Mouse (Mus musculus) MEL (cell line): ENCODE measurements at regions not wholly inside any gene's neighbourhood (a gene's known extent, or its start where the extent isn't known, plus 50 kb on each side); places are given as distances from the start of the nearest gene placed in this dataset.

ENCODE experiments used
- DNase-seq: peaks from one replicate; pipeline ENCODE4 v3.0.0; 2011; ENCODE audit warnings: low read depth, low spot score
- H3K27ac ChIP-seq: 2 replicates; pipeline ENCODE4 v1.5.1; 2012; ENCODE audit warnings: low read depth, mild to moderate bottlenecking, control low read depth, low read length, moderate library complexity; ENCODE audit not compliant: control insufficient read depth
- H3K27me3 ChIP-seq, 2 experiments: fragments of 150-350 bp in 1 of 2; sonication (generic) in 1 of 2; 2 replicates each; pipeline ENCODE4 v1.6.1; 2012; ENCODE audit warnings: low read length in 2 of 2, mild to moderate bottlenecking in 2 of 2, improper control_type of control experiment in 1 of 2, moderate library complexity in 1 of 2; ENCODE audit not compliant: insufficient read depth in 2 of 2, control insufficient read depth in 1 of 2
- H3K36me3 ChIP-seq, 2 experiments: 2 replicates each; pipeline ENCODE4 v1.6.1; 2012 to 2014; ENCODE audit warnings: low read length in 2 of 2, improper control_type of control experiment in 1 of 2, inconsistent platforms in 1 of 2, mild to moderate bottlenecking in 1 of 2; ENCODE audit not compliant: insufficient read depth in 2 of 2, control insufficient read depth in 1 of 2
- H3K4me1 ChIP-seq, 2 experiments: fragments of 150-350 bp in 1 of 2; sonication (generic) in 1 of 2; 2 replicates each; pipeline ENCODE4 v1.6.1; 2012; ENCODE audit warnings: low read length in 2 of 2, improper control_type of control experiment in 1 of 2, mild to moderate bottlenecking in 1 of 2; ENCODE audit not compliant: insufficient read depth in 2 of 2, control insufficient read depth in 1 of 2
- H3K4me3 ChIP-seq, 2 experiments: fragments of 150-350 bp in 1 of 2; sonication (generic) in 1 of 2; 2 replicates each; pipeline ENCODE4 v1.5.1; 2012; ENCODE audit warnings: low read depth in 2 of 2, low read length in 2 of 2, mild to moderate bottlenecking in 2 of 2, moderate library complexity in 2 of 2, control low read depth in 1 of 2, improper control_type of control experiment in 1 of 2; ENCODE audit not compliant: control insufficient read depth in 1 of 2, insufficient read depth in 1 of 2
- H3K79me2 ChIP-seq: 2 replicates; pipeline ENCODE4 v1.6.1; 2012; ENCODE audit warnings: mild to moderate bottlenecking, low read length, moderate library complexity; ENCODE audit not compliant: control insufficient read depth, poor library complexity, insufficient read depth
- H3K9ac ChIP-seq: 2 replicates; pipeline ENCODE4 v1.6.1; 2012; ENCODE audit warnings: low read depth, mild to moderate bottlenecking, control low read depth, low read length, moderate library complexity; ENCODE audit not compliant: control insufficient read depth, poor library complexity, severe bottlenecking
- H3K9me3 ChIP-seq: fragments of 150-350 bp; sonication (generic); replicated peaks from 2 replicates; pipeline ENCODE4 v1.6.1; 2012; ENCODE audit warnings: mild to moderate bottlenecking, low read length, improper control_type of control experiment, moderate library complexity; ENCODE audit not compliant: insufficient read depth
- BHLHE40 ChIP-seq: IDR thresholded peaks from 2 replicates; pipeline ENCODE4 v1.6.1; 2012; ENCODE audit warnings: low read depth, mild to moderate bottlenecking, inconsistent platforms, low read length, improper control_type of control experiment, borderline replicate concordance
- CHD1 ChIP-seq: IDR thresholded peaks from 2 replicates; pipeline ENCODE4 v1.6.1; 2012; ENCODE audit warnings: low read depth, mild to moderate bottlenecking, inconsistent platforms, low read length, improper control_type of control experiment
- CTCF ChIP-seq, 3 experiments: IDR thresholded peaks in 2 of 3; conservative IDR thresholded peaks in 1 of 3; 2 replicates each; pipeline ENCODE4 v1.5.1; 2011 to 2012; ENCODE audit warnings: low read length in 3 of 3, low read depth in 2 of 3, mild to moderate bottlenecking in 2 of 3, improper control_type of control experiment in 1 of 3, inconsistent platforms in 1 of 3, mixed read lengths in 1 of 3, moderate library complexity in 1 of 3; ENCODE audit not compliant: control insufficient read depth in 1 of 3, insufficient read depth in 1 of 3, poor library complexity in 1 of 3, severe bottlenecking in 1 of 3
- E2F4 ChIP-seq: IDR thresholded peaks from 2 replicates; pipeline ENCODE4 v1.6.1; 2011; ENCODE audit warnings: low read depth, low read length, improper control_type of control experiment, borderline replicate concordance
- EP300 ChIP-seq, 2 experiments: IDR thresholded peaks; 2 replicates each; pipeline ENCODE4 v1.6.1; 2011; ENCODE audit warnings: improper control_type of control experiment in 2 of 2, low read length in 2 of 2, low read depth in 1 of 2, mild to moderate bottlenecking in 1 of 2
- ETS1 ChIP-seq: IDR thresholded peaks from 2 replicates; pipeline ENCODE4 v1.6.1; 2012; ENCODE audit warnings: low read depth, mild to moderate bottlenecking, inconsistent platforms, low read length, improper control_type of control experiment, moderate library complexity
- GABPA ChIP-seq: IDR thresholded peaks from 2 replicates; pipeline ENCODE4 v1.6.1; 2012; ENCODE audit warnings: low read depth, mild to moderate bottlenecking, inconsistent platforms, low read length, improper control_type of control experiment, moderate library complexity
- KAT2A ChIP-seq: conservative IDR thresholded peaks from 2 replicates; pipeline ENCODE4 v1.6.1; 2012; ENCODE audit warnings: low read depth, low read length, improper control_type of control experiment, inconsistent platforms
- MAFK ChIP-seq: IDR thresholded peaks from 2 replicates; pipeline ENCODE4 v1.6.1; 2011; ENCODE audit warnings: low read depth, mild to moderate bottlenecking, low read length, improper control_type of control experiment, borderline replicate concordance
- MAX ChIP-seq: IDR thresholded peaks from 2 replicates; pipeline ENCODE4 v1.6.1; 2011; ENCODE audit warnings: low read length, improper control_type of control experiment
- MAZ ChIP-seq: IDR thresholded peaks from 2 replicates; pipeline ENCODE4 v1.6.1; 2012; ENCODE audit warnings: low read depth, mild to moderate bottlenecking, inconsistent platforms, low read length, improper control_type of control experiment
- MEF2A ChIP-seq: IDR thresholded peaks from 2 replicates; pipeline ENCODE4 v1.6.1; 2014; ENCODE audit warnings: low read depth, mild to moderate bottlenecking, inconsistent platforms, low read length, improper control_type of control experiment; ENCODE audit not compliant: poor library complexity, insufficient replicate concordance, severe bottlenecking; ENCODE audit errors: extremely low read depth
- NRF1 ChIP-seq: IDR thresholded peaks from 2 replicates; pipeline ENCODE4 v1.6.1; 2014; ENCODE audit warnings: low read depth, mild to moderate bottlenecking, inconsistent platforms, low read length, improper control_type of control experiment, moderate library complexity; ENCODE audit not compliant: poor library complexity, insufficient read depth, severe bottlenecking
- POLR2AphosphoS2 ChIP-seq: IDR thresholded peaks from 2 replicates; pipeline ENCODE4 v1.6.1; 2011; ENCODE audit warnings: low read length, improper control_type of control experiment
- RAD21 ChIP-seq: IDR thresholded peaks from 2 replicates; pipeline ENCODE4 v1.6.1; 2011; ENCODE audit warnings: mild to moderate bottlenecking, low read depth, low read length, improper control_type of control experiment
- RCOR1 ChIP-seq: IDR thresholded peaks from 2 replicates; pipeline ENCODE4 v1.6.1; 2012; ENCODE audit warnings: low read depth, mild to moderate bottlenecking, inconsistent platforms, low read length, improper control_type of control experiment
- SIN3A ChIP-seq: IDR thresholded peaks from 2 replicates; pipeline ENCODE4 v1.6.1; 2012; ENCODE audit warnings: low read length, improper control_type of control experiment, inconsistent platforms
- TAL1 ChIP-seq: IDR thresholded peaks from 2 replicates; pipeline ENCODE4 v1.6.1; 2012; ENCODE audit warnings: mild to moderate bottlenecking, inconsistent platforms, low read length, moderate library complexity, mixed read lengths
- TCF12 ChIP-seq: IDR thresholded peaks from 2 replicates; pipeline ENCODE4 v1.6.1; 2014; ENCODE audit warnings: low read depth, mild to moderate bottlenecking, inconsistent platforms, low read length, improper control_type of control experiment, moderate library complexity
- USF1 ChIP-seq: IDR thresholded peaks from 2 replicates; pipeline ENCODE4 v1.6.1; 2014; ENCODE audit warnings: low read depth, mild to moderate bottlenecking, inconsistent platforms, low read length, improper control_type of control experiment, moderate library complexity
- ZC3H11A ChIP-seq: IDR thresholded peaks from 2 replicates; pipeline ENCODE4 v1.6.1; 2012; ENCODE audit warnings: low read depth, mild to moderate bottlenecking, inconsistent platforms, low read length, improper control_type of control experiment
- ZKSCAN1 ChIP-seq: IDR thresholded peaks from 2 replicates; pipeline ENCODE4 v1.6.1; 2012; ENCODE audit warnings: low read depth, mild to moderate bottlenecking, inconsistent platforms, low read length, improper control_type of control experiment, moderate library complexity

DNA sequence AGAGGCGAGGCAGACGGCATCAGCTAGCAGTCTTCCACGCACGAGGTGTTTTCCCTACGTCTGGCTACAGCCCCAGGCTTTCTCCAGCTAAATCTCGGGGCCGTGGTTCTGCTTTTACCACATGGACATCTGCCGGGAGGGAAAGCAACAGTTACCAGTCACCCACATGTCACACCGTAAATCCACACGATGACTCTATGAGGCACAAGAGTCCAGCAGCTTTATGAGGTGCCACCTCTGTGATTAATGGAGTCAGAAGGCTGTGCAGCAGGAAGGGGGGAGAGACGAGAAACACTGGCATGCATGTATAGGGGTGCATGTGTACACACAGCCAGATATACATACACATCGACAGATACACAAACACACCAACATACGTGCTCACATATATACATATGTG is 69.6 kb upstream of the Twist2 start:
- H3K4me3 ChIP-seq = no peak overlapping the region
- H3K9me3 ChIP-seq = no peaks in the 10 kb centered on the region
- H3K79me2 ChIP-seq = no peaks in the 10 kb centered on the region
- no peak overlapping the region for H3K27ac ChIP-seq
- H3K4me1 ChIP-seq = no peaks in the 10 kb centered on the region
- no peak for TF ChIP-seq ETS1
- no peak for TF ChIP-seq KAT2A
- no peak for TF ChIP-seq ZKSCAN1
- no peak for TF ChIP-seq BHLHE40
- no peak for TF ChIP-seq MAX
- TF ChIP-seq POLR2AphosphoS2 = no peak
- TF ChIP-seq CHD1 = no peak
- no peak for TF ChIP-seq SIN3A
- no peak for TF ChIP-seq MAZ
- TF ChIP-seq USF1 = no peak
- no peak for TF ChIP-seq EP300 (IDR thresholded peaks at IDR 0.05; ENCODE audit: low read depth in 1 of 2, low read length in 2 of 2)
- TF ChIP-seq RAD21 = no peak
- no peak for TF ChIP-seq ZC3H11A
- TF ChIP-seq MEF2A = no peak
- no peak for TF ChIP-seq NRF1
- TF ChIP-seq GABPA = no peak
- TF ChIP-seq CTCF (IDR thresholded peaks at IDR 0.05 in 2 of 3, conservative IDR thresholded peaks at IDR 0.05 in 1 of 3; ENCODE audit: control insufficient read depth in 1 of 3, insufficient read depth in 1 of 3, low read depth in 2 of 3, low read length in 3 of 3, poor library complexity in 1 of 3, severe bottlenecking in 1 of 3) = no peak
- TF ChIP-seq TCF12 = no peak
- TF ChIP-seq RCOR1 = no peak
- DNase-seq = no peak
- H3K27me3 ChIP-seq = no peaks in the 10 kb centered on the region
- no peaks in the 10 kb centered on the region for H3K36me3 ChIP-seq
- H3K9ac ChIP-seq = no peak overlapping the region

DNA sequence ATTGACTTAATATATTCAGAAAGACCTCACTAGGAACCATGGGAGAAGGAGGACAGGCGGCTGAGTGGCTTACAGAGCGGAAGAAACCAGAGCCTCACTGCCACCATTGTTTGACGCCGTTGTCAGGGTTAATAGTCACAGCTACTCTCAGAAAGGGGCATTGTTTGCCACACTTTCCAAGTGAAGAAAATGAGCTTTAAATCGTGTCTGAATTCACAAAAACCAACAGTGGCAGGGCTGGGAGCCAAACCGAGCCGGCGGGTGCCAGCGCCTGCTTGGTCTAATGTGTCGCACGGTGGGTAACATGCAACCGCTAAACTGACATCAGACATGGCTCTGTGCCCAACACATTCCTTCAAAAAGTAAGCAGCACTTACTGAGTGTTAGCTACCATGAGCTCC is 68.8 kb upstream of the Twist2 start:
- Histone ChIP-seq H3K27ac (no peak overlapping the region), H3K79me2 (no peaks in the 10 kb centered on the region), H3K4me1 (no peaks in the 10 kb centered on the region), H3K9ac (no peak overlapping the region), H3K9me3 (no peaks in the 10 kb centered on the region), H3K36me3 (no peaks in the 10 kb centered on the region), H3K27me3 (no peaks in the 10 kb centered on the region), H3K4me3 (no peak overlapping the region)
- no peak for DNase-seq
- TF ChIP-seq EP300 (IDR thresholded peaks at IDR 0.05; ENCODE audit: low read depth in 1 of 2, low read length in 2 of 2) = no peak
- TF ChIP-seq E2F4 = no peak
- TF ChIP-seq TAL1 = no peak
- no peak for TF ChIP-seq MAFK
- TF ChIP-seq ZKSCAN1 = no peak
- TF ChIP-seq CHD1 = no peak
